Mouse (Mus musculus) stomach, embryonic 15.5 days (tissue): ENCODE results near the gene Fanca. TPM values are rescaled to one million over a fixed set of nuclear protein-coding genes. Genes with fewer than 3 reads are reported as not detected.
A peak's percentile ranks its signal among the peaks of the same experiment; 100 is the strongest.

Source experiments
- ATAC-seq: fragments of 200-750 bp; cut with Nextera tagmentation; 2 replicates; pipeline ENCODE4 v1.8.0; 2017; ENCODE audit warnings: low read depth, moderate number of reproducible peaks, moderate TSS enrichment; ENCODE audit not compliant: insufficient read depth, low FRiP score
- H3K27ac ChIP-seq: fragments of 300-500 bp; sonication (generic); 2 replicates; pipeline ENCODE4 v1.5.1; 2015; ENCODE audit warnings: mild to moderate bottlenecking, inconsistent platforms
- H3K27me3 ChIP-seq: fragments of 300-500 bp; sonication (generic); replicated peaks from 2 replicates; pipeline ENCODE4 v1.6.1; 2015; ENCODE audit warnings: inconsistent platforms
- H3K36me3 ChIP-seq: fragments of 300-500 bp; sonication (generic); 2 replicates; pipeline ENCODE4 v1.6.1; 2015; ENCODE audit warnings: inconsistent platforms
- H3K4me1 ChIP-seq: fragments of 300-500 bp; sonication (generic); 2 replicates; pipeline ENCODE4 v1.6.1; 2015; ENCODE audit warnings: inconsistent platforms
- H3K4me2 ChIP-seq: fragments of 300-500 bp; sonication (generic); 2 replicates; pipeline ENCODE4 v1.6.1; 2015; ENCODE audit warnings: mild to moderate bottlenecking, inconsistent platforms
- H3K4me3 ChIP-seq: fragments of 300-500 bp; sonication (generic); replicated peaks from 2 replicates; pipeline ENCODE4 v1.5.1; 2015; ENCODE audit warnings: inconsistent platforms
- H3K9ac ChIP-seq: fragments of 300-500 bp; sonication (generic); 2 replicates; pipeline ENCODE4 v1.6.1; 2015; ENCODE audit warnings: inconsistent platforms
- H3K9me3 ChIP-seq: fragments of 300-500 bp; sonication (generic); 2 replicates; pipeline ENCODE4 v1.6.1; 2016; ENCODE audit warnings: inconsistent platforms
- WGBS: fragments of 180-500 bp; shearing (Covaris S2); methylation state at CpG from one replicate; pipeline ENCODE4 v1.1.7; 2015; 5-methylcytosine and 5-hydroxymethylcytosine counted together
- polyA plus RNA-seq: library from polyadenylated mRNA; unstranded; fragments of >200 nt; fragmentation: Nextera tagmentation; extraction: Ambion mirVana; gene quantifications from 2 replicates; pipeline ENCODE4 v1.2.1, GENCODE M21; 2015

The Fanca gene
- polyA plus RNA-seq, 1 experiment from 2014 or later, result 20.9 TPM

DNA sequence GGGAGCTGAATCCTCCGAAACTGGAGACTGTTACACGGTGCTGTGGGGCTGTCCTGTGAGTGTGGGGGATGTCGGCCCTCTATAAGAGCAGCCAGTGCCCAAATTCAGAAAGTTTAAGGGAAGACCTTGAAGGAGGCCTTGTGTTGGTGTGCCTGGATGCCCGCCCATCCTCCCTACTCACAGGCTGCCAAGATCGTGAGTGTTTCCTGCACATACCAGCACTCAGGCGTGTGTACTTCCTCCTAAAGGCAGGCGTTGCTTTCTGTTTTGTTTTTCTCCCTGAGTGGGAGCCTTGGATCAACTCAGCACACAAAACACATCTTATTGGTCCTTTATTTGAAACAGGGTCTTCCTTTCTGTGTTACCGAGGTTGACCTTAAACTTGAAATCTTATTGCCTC, 23.9 kb upstream of the Fanca start:
- H3K4me1 ChIP-seq, result no peaks in the 10 kb centered on the region
- 75% methylated on average over 8 of the region's 8 CpGs for WGBS
- no peaks in the 10 kb centered on the region for H3K36me3 ChIP-seq
- no peak overlapping the region for H3K27ac ChIP-seq
- H3K27me3 ChIP-seq, result no peaks in the 10 kb centered on the region
- no peak overlapping the region for H3K4me2 ChIP-seq
- no peak for ATAC-seq
- H3K9ac ChIP-seq, result no peak overlapping the region
- H3K4me3 ChIP-seq, result no peak overlapping the region
- no peaks in the 10 kb centered on the region for H3K9me3 ChIP-seq

DNA sequence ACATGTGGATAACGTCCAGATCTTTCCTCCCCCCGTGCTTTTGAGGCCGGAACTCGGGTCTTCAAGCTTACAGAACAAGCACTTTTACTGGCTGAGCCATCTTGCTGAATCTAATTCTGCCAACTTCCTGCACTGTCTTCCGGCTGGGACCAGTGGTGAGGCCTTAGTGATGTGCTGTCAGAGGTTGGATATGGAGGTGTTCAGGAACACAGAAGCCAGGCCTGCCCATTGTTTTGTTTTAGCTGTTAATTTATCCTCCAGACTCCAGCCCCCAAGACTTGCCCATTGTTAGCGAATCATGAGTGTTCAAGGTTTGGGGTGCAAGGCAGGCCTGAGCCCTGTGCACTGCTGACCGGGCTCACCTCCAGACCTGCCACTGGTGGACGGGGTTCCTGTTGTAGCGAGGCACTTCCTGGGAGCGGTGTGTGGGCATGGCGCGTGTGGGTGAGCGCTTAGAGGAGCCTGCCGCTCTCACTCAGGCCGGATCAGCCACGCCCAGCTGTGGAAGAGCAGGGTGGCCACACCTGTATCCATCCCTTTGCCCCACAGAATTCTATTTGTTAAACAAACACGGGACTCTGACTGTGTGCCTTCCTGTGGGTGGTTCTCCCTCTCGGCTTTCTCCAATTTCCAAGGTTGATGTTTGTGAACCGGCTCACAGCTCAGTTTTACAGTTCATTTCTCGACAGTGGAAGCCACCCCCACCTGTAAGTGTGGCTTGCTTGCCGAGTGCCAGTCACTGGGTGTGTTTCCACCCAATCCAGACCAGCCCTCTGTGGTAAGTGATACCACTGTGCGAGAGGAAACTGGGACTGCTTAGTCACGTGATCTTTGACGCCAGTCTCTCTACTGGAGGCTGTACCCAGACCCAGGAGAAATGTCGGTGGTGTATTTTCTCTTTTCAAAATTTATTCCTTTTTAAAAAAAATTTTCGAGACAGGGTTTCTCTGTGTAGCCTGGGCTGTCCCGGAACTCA, 23.0 kb upstream of the Fanca start:
- Histone ChIP-seq H3K36me3 (no peaks in the 10 kb centered on the region), H3K4me1 (no peaks in the 10 kb centered on the region), H3K4me2 (peak overlapping the region; percentile 11), H3K9ac (no peak overlapping the region), H3K4me3 (0 out of 2 replicates have a peak overlapping the region, but pooled peaks have one; percentile 3), H3K9me3 (no peaks in the 10 kb centered on the region), H3K27me3 (no peaks in the 10 kb centered on the region), H3K27ac (peak overlapping the region; percentile 55)
- peak; percentile 72; the same call in 1 of the 2 replicates for ATAC-seq
- 68% methylated on average over 27 of the region's 27 CpGs for WGBS

DNA sequence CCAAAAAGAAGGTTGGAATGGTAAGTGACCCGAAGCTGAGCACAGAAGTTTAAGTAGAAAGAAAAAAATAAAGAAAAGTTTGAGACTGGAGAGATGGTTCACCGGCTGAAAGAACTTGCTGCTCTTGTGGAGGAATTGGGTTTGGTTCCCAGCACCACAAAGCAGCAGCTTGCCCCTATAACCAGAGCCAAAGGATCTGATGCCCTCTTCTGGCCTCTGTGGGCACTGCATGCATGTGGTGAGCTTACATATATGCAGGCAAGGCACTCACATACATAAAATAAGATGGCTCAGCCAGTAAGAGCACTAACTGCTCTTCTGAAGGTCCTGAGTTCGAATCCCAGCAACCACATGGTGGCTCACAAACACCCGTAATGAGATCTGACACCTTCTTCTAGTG, 21.7 kb upstream of the Fanca start:
- no peaks in the 10 kb centered on the region for H3K9me3 ChIP-seq
- no peak overlapping the region for H3K9ac ChIP-seq
- ATAC-seq, result no peak
- 96% methylated on average over 4 of the region's 4 CpGs for WGBS
- no peaks in the 10 kb centered on the region for H3K36me3 ChIP-seq
- H3K4me2 ChIP-seq, result no peak overlapping the region
- no peak overlapping the region for H3K4me3 ChIP-seq
- H3K27ac ChIP-seq, result no peak overlapping the region
- H3K27me3 ChIP-seq, result no peaks in the 10 kb centered on the region
- no peaks in the 10 kb centered on the region for H3K4me1 ChIP-seq

DNA sequence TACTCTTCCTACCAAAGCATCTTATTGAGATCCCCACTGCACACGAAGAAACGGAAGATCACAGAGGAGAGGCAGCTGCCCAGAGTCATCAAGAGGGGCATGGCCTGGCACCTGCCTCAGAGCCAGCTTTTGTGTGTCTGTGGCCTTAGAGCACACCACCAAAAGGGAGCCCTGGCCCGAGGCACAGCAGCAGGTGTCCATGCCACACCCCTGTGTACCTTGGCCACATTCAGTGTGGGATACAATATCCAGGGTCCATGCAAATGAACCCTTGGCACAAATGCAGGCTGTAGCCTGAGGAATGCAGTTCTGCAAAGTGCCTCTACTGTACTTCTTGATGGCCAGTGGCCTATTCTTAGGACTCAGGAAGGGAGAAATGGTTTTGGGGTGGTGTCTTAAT, 19.1 kb upstream of the Fanca start:
- ATAC-seq, result no peak
- no peak overlapping the region for H3K9ac ChIP-seq

DNA sequence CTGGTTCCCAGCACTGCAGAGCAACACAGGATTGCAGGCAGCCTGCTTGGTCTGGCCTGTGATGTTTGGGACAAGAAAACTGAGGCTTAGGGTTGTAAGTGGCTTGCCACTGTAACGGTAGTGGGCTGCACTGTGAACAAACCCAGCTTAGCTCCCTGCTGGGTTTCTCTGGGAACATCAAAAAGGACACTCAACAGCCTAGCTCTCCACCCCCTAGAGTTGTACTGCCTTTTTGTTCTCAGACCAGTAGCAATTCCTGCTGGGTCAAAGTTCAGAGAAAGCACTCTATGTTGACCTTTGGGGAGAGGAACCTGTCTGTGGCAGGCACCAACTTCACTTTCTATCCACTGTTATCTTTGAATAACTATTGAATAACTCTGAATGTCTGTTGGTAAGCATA, 16.1 kb upstream of the Fanca start:
- no peak for ATAC-seq
- H3K27me3 ChIP-seq, result 0 out of 2 replicates have a peak, but pooled peaks cover 12% of the 10 kb centered on the region
- peak overlapping the region; percentile 52; the same call in 1 of the 2 replicates for H3K27ac ChIP-seq
- H3K36me3 ChIP-seq, result no peaks in the 10 kb centered on the region
- no peak overlapping the region for H3K4me3 ChIP-seq
- H3K4me1 ChIP-seq, result peaks cover 11% of the 10 kb centered on the region; the same call in 1 of the 2 replicates
- H3K4me2 ChIP-seq, result 0 out of 2 replicates have a peak overlapping the region, but pooled peaks have one; percentile 96
- no peaks in the 10 kb centered on the region for H3K9me3 ChIP-seq
- 5% methylated on average over 1 of the region's 1 CpGs for WGBS
- H3K9ac ChIP-seq, result no peak overlapping the region

More for the DNA sequence above, 19.1 kb upstream of the Fanca start:
- no peaks in the 10 kb centered on the region for H3K36me3 ChIP-seq
- no peak overlapping the region for H3K27ac ChIP-seq
- 0 out of 2 replicates have a peak, but pooled peaks cover 8% of the 10 kb centered on the region for H3K27me3 ChIP-seq
- no peak overlapping the region for H3K4me3 ChIP-seq
- peaks cover 7% of the 10 kb centered on the region; the same call in 1 of the 2 replicates for H3K4me1 ChIP-seq
- 75% methylated on average over 3 of the region's 3 CpGs for WGBS
- no peaks in the 10 kb centered on the region for H3K9me3 ChIP-seq
- no peak overlapping the region for H3K4me2 ChIP-seq

DNA sequence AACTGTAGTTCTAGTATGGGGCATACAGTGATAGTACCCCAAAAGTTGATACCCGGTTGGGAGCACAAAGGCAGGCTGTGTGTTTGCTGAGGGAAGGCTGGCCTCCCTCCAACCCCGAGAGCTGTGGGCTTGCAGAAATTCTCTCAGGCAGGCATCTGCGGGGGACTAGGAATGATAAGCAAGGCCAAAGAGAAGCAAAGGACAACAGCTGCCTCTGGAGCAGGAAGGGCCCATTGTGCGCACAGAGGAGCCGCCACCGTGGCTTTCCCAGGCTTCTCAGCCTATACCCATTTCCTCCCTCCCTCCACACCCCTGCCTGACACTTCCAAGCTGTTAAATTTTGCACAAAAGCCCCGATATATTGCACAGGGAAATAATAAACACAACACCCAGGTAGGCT, 15.5 kb upstream of the Fanca start:
- Histone ChIP-seq H3K9ac (no peak overlapping the region), H3K4me1 (peaks cover 11% of the 10 kb centered on the region; the same call in 1 of the 2 replicates), H3K27ac (peak overlapping the region; percentile 52; the same call in 1 of the 2 replicates), H3K4me2 (peak overlapping the region; percentile 96), H3K36me3 (no peaks in the 10 kb centered on the region), H3K9me3 (no peaks in the 10 kb centered on the region), H3K4me3 (no peak overlapping the region), H3K27me3 (0 out of 2 replicates have a peak, but pooled peaks cover 12% of the 10 kb centered on the region)
- 7% methylated on average over 7 of the region's 7 CpGs for WGBS
- no peak; the same call in 1 of the 2 replicates for ATAC-seq

DNA sequence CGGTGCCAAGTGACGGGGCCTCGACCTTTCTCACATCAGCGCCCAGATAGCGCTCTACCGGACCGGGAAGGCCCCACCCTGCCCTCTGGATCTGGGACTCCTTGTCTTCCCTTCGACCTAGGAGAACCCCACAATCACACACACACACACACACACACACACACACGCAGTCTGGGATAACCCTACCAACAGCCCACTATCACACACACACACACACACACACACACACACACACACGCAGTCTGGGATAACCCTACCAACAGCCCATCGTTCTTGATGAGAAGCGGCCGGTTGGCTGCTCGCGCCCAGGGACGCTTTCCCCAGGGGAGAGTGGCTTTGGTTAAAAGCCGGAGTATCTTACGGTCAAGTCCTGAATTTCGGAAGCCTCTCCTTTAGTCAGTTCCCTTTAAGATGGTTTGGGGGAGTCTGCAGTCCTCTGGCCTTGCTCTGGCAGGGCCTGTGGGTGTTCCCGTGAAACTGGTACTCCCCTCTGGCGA, 14.8 kb upstream of the Fanca start:
- WGBS, result 3% methylated on average over 21 of the region's 21 CpGs
- H3K27me3 ChIP-seq, result 0 out of 2 replicates have a peak, but pooled peaks cover 12% of the 10 kb centered on the region
- peaks cover 11% of the 10 kb centered on the region; the same call in 1 of the 2 replicates for H3K4me1 ChIP-seq
- H3K27ac ChIP-seq, result peak overlapping the region; percentile 21; the same call in 1 of the 2 replicates
- peak overlapping the region; percentile 60 for H3K4me3 ChIP-seq
- H3K36me3 ChIP-seq, result no peaks in the 10 kb centered on the region
- H3K9ac ChIP-seq, result peak overlapping the region; percentile 19; the same call in 1 of the 2 replicates
- peak overlapping the region; percentile 96 for H3K4me2 ChIP-seq
- peak; percentile 29 for ATAC-seq
- H3K9me3 ChIP-seq, result no peaks in the 10 kb centered on the region

DNA sequence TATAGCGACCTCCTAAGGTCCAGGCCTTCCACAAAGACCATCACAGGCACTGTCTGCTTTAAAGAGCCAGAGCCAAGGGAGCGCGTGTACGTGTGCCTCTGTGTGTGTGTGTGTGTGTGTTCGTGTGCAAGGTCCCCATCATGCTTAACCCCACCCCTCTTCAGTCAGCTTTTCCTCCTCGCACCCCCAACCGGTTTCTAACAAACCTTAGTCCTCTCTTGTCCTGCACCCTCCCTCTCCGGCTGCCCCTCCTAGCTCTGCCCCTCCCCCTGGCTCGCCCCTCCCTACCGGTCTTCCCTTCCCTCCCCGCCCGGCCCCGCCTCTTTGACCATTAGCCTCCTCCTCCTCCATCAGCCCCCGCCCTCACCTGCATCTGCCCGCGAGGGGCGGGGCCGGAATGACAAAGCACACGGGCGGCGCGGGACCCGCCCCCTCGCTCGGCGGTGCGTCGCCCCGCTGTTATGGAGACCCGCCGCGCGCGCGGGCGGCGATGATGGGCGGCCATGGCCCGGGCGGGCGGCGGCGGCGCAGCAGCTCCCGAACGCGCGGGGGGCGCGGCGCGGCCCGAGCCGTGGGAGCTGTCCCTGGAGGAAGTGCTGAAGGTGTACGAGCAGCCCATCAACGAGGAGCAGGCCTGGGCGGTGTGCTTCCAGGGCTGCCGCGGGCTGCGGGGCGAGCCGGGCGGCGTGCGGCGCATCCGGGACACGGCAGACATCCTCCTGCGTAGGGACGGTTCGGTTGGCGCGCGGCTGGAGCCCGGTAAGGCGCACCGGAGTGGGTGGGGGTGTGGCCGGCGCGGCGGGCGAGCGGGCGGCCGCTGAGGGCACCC, 14.1 kb upstream of the Fanca start, which contains the start of gene Spire2:
Gene Spire2 (plus strand): TSS at position 452 of the 829 bp plus-strand sequence.
- Histone ChIP-seq H3K9ac (peak within 1 kb of the TSS; percentile 19; the same call in 1 of the 2 replicates), H3K4me3 (peak within 1 kb of the TSS; percentile 60), H3K4me2 (peak within 1 kb of the TSS; percentile 96), H3K27me3 (0 out of 2 replicates have a peak, but pooled peaks cover 12% of the 10 kb centered on the region), H3K36me3 (no peaks in the 10 kb centered on the region), H3K9me3 (no peaks in the 10 kb centered on the region), H3K27ac (peak within 1 kb of the TSS; percentile 21; the same call in 1 of the 2 replicates), H3K4me1 (peaks cover 11% of the 10 kb centered on the region; the same call in 1 of the 2 replicates)
- peak; percentile 78 for ATAC-seq
- under 1% methylated on average over 45 of the region's 85 CpGs for WGBS

DNA sequence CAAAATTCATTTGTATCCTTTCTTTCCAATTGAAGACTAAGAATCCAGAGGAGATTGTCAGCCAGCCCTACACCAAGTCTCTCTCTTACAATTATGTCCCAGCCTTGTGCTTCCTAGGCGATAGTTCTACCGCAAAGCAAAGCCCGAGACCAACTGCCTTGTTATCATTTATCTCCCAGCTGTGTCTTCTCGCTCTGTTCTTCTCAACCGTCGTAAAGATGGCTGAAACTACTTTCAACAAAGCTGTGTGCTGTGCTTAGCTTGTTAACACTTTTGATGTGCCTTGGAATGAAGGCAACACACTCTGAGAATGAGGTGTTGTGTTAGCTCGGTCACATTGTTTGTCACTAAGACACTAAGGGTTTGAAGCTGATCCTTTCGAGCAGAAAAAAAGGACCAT, 13.4 kb upstream of the Fanca start:
- 0 out of 2 replicates have a peak, but pooled peaks cover 12% of the 10 kb centered on the region for H3K27me3 ChIP-seq
- no peak overlapping the region for H3K27ac ChIP-seq
- H3K4me3 ChIP-seq, result peak overlapping the region; percentile 60; the same call in 1 of the 2 replicates
- peak overlapping the region; percentile 96 for H3K4me2 ChIP-seq
- no peak for ATAC-seq
- H3K4me1 ChIP-seq, result peaks cover 11% of the 10 kb centered on the region; the same call in 1 of the 2 replicates
- H3K9ac ChIP-seq, result no peak overlapping the region
- H3K9me3 ChIP-seq, result no peaks in the 10 kb centered on the region
- H3K36me3 ChIP-seq, result no peaks in the 10 kb centered on the region
- WGBS, result 32% methylated on average over 8 of the region's 8 CpGs

DNA sequence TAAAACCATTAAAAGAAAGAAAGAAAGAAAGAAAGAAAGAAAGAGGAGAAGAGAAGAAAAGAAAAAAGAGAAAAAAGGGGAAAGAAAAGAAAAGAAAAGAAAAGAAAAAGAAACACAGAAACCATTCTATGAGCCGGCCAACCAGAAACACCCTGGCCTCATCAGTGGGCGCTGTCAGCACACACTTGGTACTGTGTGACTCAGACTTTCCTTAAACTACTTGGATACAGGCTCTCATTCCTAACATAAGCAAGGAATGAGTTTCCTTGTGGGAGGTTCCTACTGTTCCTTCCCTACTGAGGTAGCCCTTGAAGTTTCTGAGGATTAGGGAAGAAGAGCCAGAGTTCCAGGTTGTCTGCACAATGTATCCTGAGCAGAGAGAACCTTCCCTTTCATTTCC, 12.9 kb upstream of the Fanca start:
- Histone ChIP-seq H3K4me3 (no peak overlapping the region), H3K27me3 (0 out of 2 replicates have a peak, but pooled peaks cover 12% of the 10 kb centered on the region), H3K4me2 (no peak overlapping the region), H3K27ac (peak overlapping the region; percentile 21; the same call in 1 of the 2 replicates), H3K9me3 (no peaks in the 10 kb centered on the region), H3K9ac (no peak overlapping the region), H3K4me1 (peaks cover 11% of the 10 kb centered on the region; the same call in 1 of the 2 replicates), H3K36me3 (no peaks in the 10 kb centered on the region)
- ATAC-seq, result no peak
- WGBS, result 71% methylated on average over 2 of the region's 2 CpGs

DNA sequence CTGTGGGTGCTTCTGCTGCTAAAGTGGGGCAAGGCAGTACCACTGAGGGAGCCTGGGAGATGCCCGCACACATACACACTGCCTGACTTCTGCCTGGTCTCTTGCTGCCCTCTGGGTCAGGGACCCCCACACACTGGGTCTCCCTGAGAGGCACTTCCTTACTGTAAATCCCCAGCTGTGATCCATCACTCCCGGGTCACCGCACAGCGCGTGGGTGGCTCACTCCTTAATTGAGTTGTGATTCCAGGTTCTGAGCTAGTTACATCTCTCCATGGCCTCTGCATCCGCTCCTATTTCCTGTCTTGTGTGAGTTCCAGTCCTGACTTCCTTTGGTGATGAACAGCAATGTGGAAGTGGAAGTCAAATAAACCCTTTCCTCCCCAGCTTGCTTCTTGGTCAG, 12.3 kb upstream of the Fanca start:
- no peak overlapping the region for H3K4me2 ChIP-seq
- no peak overlapping the region for H3K9ac ChIP-seq
- ATAC-seq, result no peak
- 49% methylated on average over 6 of the region's 6 CpGs for WGBS
- no peak overlapping the region for H3K4me3 ChIP-seq
- H3K4me1 ChIP-seq, result peaks cover 11% of the 10 kb centered on the region; the same call in 1 of the 2 replicates
- H3K27me3 ChIP-seq, result 0 out of 2 replicates have a peak, but pooled peaks cover 12% of the 10 kb centered on the region
- H3K27ac ChIP-seq, result no peak overlapping the region
- no peaks in the 10 kb centered on the region for H3K36me3 ChIP-seq
- H3K9me3 ChIP-seq, result no peaks in the 10 kb centered on the region
